Mouse (Mus musculus): Measurements from ENCODE around the gene Aldoart2. TPM values are rescaled to one million over a fixed set of nuclear protein-coding genes. Genes with fewer than 3 reads are reported as not detected.
A peak's percentile ranks its signal among the peaks of the same experiment; 100 is the strongest.
"Not testable (repeated sequence)": the region's sequence is repeated elsewhere in the genome, so short reads cannot be mapped to it uniquely, and the experiment has no call there.

Gene Aldoart2
- polyA plus RNA-seq (2015; fragmentation: Nextera tagmentation; extraction: Ambion mirVana), result not detected in 2 replicates

DNA sequence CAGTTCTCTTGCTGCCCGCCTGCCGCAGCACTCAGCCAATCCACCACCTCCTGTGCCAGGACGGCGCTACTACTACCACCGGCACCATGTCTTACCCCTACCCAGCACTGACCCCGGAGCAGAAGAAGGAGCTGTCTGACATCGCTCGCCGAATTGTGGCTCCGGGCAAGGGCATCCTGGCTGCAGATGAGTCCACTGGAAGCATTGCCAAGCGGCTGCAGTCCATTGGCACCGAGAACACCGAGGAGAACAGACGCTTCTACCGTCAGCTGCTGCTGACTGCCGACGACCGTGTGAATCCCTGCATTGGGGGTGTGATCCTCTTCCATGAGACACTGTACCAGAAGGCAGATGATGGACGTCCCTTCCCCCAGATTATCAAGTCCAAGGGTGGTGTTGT, at the start of gene Aldoart2:
Gene Aldoart2, plus strand, starts transcription at position 34 of the 400 bp plus-strand sequence.
- no peak for ATAC-seq
- 97% methylated on average over 19 of the region's 19 CpGs for WGBS
- no peaks in the 10 kb centered on the region for H3K36me3 ChIP-seq (ENCODE audit: poor library complexity, severe bottlenecking)
- no peaks in the 10 kb centered on the region for H3K9me3 ChIP-seq (replicated peaks)
- H3K27ac ChIP-seq, result no peak within 1 kb of the TSS
- H3K9ac ChIP-seq, result no peak within 1 kb of the TSS
- H3K4me1 ChIP-seq, result peaks cover 4% of the 10 kb centered on the region; the same call in 1 of the 2 replicates
- H3K4me3 ChIP-seq, result no peak within 1 kb of the TSS
- H3K4me2 ChIP-seq, result no peak within 1 kb of the TSS
- no peaks in the 10 kb centered on the region for H3K27me3 ChIP-seq

DNA sequence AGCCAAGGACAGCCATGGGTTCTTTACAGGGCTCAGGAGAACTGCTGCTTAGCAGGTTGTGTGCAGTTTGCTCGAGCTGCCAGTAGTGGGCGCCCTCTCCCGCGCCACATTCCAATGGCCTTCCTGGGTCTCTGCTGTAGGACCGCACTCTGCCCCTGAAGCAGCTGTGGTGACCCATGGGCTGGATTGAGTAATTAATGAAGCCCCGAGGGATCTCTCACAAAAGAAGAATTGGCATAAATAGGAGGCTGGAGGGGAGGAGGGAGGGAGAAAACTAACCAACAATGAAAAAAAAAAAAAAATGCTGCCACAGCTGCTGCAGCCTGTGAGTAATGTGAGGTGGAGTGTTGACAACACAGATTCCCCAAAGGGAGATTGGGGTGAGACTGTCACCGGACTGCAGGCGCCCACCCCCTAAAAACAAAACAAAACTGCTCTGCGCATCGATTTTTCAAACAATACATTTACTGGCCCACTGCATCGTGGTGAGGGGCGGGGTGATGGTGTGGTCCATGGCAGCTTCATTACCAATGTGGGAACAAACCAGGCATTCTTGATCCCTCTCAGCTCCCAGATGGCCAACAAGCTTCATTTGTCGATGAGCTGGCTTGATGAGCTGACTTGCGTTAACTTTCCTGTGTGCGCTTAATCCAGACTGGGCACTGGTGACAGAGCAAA, 46.8 kb upstream of the Aldoart2 start:
- no peaks in the 10 kb centered on the region for H3K9me3 ChIP-seq (replicated peaks)

DNA sequence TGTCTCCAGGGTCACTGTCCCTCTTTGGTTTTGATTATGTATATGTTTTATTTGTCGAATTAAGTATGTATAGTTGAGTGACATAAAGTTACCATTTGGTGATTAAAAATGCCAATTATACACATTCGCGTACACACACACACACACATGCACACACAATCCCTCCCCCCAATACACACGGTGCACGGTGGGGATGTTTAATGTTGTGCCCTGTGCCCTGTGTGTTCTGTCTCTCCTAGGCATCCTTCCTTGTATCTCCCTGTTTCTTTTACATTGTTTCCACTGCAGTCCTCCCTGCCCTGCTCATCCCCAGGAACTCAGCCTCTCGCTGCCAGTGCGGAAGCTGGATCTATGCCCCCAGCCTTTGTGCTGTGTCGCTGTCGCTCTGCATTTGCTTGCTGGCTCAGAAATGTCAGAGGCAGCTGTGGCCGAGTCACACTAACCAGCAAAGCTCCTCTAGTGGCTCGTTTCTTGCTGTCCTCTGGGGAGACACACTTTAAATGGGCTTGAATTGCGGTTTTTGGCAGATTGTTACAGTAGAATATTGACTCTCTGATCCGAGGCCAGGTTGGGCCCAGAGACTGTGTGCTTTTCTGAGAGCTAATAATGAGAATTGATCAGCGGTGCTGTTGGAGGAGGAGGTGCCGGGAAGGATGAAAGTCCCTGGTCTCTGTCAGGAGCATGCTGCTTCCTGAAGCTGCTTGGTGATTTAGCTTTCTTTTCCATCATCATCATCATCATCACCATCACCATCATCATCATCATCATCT, 37.9 kb upstream of the Aldoart2 start:
- Histone ChIP-seq H3K4me3 (no peak overlapping the region), H3K9me3 (replicated peaks) (no peaks in the 10 kb centered on the region), H3K4me2 (no peak overlapping the region), H3K36me3 (ENCODE audit: poor library complexity, severe bottlenecking) (no peaks in the 10 kb centered on the region), H3K27ac (no peak overlapping the region), H3K27me3 (peaks cover 25% of the 10 kb centered on the region), H3K9ac (no peak overlapping the region), H3K4me1 (no peaks in the 10 kb centered on the region)
- no peak for ATAC-seq
- 61% methylated on average over 15 of the region's 15 CpGs for WGBS

More for the DNA sequence above, 46.8 kb upstream of the Aldoart2 start:
- peaks cover 5% of the 10 kb centered on the region; the same call in 1 of the 2 replicates for H3K27me3 ChIP-seq
- no peak overlapping the region for H3K4me2 ChIP-seq
- WGBS, result 38% methylated on average over 15 of the region's 15 CpGs
- no peak overlapping the region for H3K27ac ChIP-seq
- H3K4me3 ChIP-seq, result no peak overlapping the region
- ATAC-seq, result peak; percentile 67; the same call in 1 of the 2 replicates
- no peaks in the 10 kb centered on the region for H3K36me3 ChIP-seq (ENCODE audit: poor library complexity, severe bottlenecking)
- no peaks in the 10 kb centered on the region for H3K4me1 ChIP-seq
- no peak overlapping the region for H3K9ac ChIP-seq

DNA sequence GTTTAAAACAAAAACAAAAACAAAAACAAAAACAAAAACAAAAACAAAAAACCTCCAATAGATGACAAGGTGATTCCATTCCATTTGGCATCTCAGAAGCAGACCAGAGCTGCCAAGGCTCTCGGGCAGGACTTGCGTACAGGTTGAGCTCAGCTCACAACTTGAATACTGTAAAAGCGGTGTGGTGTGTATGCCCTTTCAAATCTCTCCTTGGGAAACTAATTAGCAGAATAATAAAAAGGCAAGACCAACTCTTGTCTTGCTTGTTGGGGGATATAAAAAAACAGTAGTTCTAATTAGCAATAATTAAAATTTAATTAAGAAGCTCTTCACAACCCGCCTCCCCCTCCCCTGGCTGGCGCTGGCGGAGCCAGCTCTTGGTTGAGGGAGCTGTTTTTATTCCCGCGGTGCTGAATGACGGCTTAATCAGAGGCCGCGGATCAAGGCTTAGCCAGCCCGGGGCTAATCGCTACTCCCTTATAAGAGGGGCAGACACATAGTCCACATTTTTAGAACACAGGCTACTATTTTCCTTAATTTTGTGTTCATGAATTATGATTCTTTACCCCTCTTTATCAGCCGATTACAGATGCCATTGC, 28.4 kb upstream of the Aldoart2 start:
- Histone ChIP-seq H3K27me3 (peaks cover 68% of the 10 kb centered on the region), H3K4me2 (peak overlapping the region; percentile 45), H3K36me3 (ENCODE audit: poor library complexity, severe bottlenecking) (no peaks in the 10 kb centered on the region), H3K9ac (no peak overlapping the region), H3K4me3 (peak overlapping the region; percentile 16), H3K27ac (no peak overlapping the region), H3K9me3 (replicated peaks) (no peaks in the 10 kb centered on the region), H3K4me1 (peaks cover 34% of the 10 kb centered on the region)
- WGBS, result 2% methylated on average over 14 of the region's 14 CpGs
- peak; percentile 81 for ATAC-seq

DNA sequence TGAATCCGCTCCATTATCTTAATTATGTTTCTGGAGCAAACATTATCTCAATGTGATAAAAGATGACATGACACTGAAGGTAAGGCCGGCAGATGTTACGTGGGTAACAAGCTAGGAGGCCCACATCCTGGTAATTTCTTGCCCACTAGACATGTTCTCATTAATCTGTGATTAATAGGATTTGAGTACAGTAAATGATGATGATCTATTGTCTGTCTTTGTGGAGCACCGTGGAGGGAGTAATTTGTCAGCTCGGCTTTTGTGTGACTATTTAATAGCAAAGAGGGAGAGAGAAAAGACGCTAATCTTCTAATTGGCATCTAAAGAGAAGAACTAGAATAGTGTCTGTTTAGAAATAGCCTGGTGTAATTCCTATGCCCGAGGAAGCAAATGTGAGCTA, 27.3 kb upstream of the Aldoart2 start:
- peak; percentile 57; the same call in 1 of the 2 replicates for ATAC-seq
- WGBS, result 12% methylated on average over 7 of the region's 7 CpGs
- no peak overlapping the region for H3K4me2 ChIP-seq
- peaks cover 61% of the 10 kb centered on the region for H3K27me3 ChIP-seq
- H3K9me3 ChIP-seq (replicated peaks), result no peaks in the 10 kb centered on the region
- H3K4me3 ChIP-seq, result no peak overlapping the region
- no peaks in the 10 kb centered on the region for H3K36me3 ChIP-seq (ENCODE audit: poor library complexity, severe bottlenecking)
- no peak overlapping the region for H3K27ac ChIP-seq
- no peak overlapping the region for H3K9ac ChIP-seq
- peaks cover 34% of the 10 kb centered on the region for H3K4me1 ChIP-seq

DNA sequence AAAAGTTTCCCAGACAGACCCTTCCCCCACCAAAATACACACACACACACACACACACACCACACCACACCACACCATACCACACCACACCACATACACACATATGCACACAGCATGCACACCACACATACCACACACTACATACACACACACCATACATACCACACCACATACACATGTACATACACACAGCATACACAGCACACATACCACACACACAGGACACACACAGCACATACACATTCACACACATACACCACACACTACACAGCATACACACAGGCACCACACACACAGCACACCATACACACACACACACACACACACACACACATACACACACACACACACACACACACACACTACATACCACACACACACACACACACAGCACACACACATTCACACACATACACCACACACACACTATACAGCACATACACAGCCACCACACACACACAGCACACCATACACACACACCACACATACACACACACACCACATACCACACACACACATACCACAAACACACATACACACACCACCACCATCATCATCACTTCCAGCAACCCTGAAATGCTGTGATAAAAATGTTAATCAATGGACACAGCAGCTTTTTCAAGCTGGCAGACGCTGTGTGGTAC, 26.6 kb upstream of the Aldoart2 start:
- H3K9me3 ChIP-seq (replicated peaks), result no peaks in the 10 kb centered on the region
- peaks cover 54% of the 10 kb centered on the region for H3K27me3 ChIP-seq
- H3K36me3 ChIP-seq (ENCODE audit: poor library complexity, severe bottlenecking), result no peaks in the 10 kb centered on the region
- H3K9ac ChIP-seq, result no peak overlapping the region
- no peak overlapping the region for H3K4me3 ChIP-seq
- peaks cover 34% of the 10 kb centered on the region for H3K4me1 ChIP-seq
- WGBS, result 79% methylated on average over 1 of the region's 1 CpGs
- no peak overlapping the region for H3K27ac ChIP-seq
- peak; percentile 70 for ATAC-seq
- no peak overlapping the region for H3K4me2 ChIP-seq

DNA sequence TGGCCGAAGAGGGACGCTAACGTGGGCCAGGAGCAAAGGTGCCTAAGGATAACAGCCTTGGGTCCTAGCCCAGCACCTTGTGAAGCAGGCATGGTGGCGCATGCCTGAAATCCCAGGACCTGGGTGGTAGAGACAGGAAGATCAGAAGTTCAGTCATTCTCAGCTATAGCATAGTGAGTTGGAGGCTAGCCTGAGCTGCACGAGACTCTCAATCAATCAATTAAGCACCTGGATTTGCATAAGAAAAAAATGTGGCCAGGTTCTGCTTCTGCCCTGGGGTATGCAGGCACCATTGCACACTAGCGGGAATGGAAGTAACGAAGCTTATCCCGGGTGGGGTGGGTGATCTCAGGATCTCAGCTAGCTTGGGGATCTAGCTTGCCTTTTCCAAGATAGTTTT, 25.9 kb upstream of the Aldoart2 start:
- H3K36me3 ChIP-seq (ENCODE audit: poor library complexity, severe bottlenecking), result no peaks in the 10 kb centered on the region
- no peak overlapping the region for H3K9ac ChIP-seq
- H3K4me2 ChIP-seq, result no peak overlapping the region
- peaks cover 34% of the 10 kb centered on the region for H3K4me1 ChIP-seq
- ATAC-seq, result no peak
- no peak overlapping the region for H3K27ac ChIP-seq
- peaks cover 47% of the 10 kb centered on the region for H3K27me3 ChIP-seq
- no peak overlapping the region for H3K4me3 ChIP-seq
- WGBS, result 34% methylated on average over 8 of the region's 8 CpGs
- H3K9me3 ChIP-seq (replicated peaks), result 0 out of 2 replicates have a peak, but pooled peaks cover 2% of the 10 kb centered on the region

DNA sequence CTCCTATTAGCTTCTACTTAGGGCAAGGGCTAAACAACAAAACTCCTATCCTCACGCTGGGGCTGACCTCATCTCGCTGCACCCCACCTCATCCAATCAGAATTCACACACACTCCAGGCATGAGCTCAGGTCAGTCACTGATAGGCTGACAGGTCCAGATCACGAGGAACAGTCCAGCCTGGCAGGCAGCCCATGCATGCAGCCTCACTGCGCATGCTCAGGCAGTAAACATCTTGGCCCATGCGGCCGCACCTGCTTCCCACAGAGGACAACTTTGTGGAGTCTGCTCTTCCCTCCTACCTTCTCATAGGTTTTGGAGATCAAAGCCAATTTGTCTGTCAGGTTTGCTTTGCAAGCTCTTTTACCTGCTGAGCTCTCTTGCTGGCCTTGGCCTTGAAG, 10.1 kb upstream of the Aldoart2 start:
- H3K36me3 ChIP-seq (ENCODE audit: poor library complexity, severe bottlenecking); H3K4me2 ChIP-seq; H3K9ac ChIP-seq; H3K27me3 ChIP-seq; H3K4me3 ChIP-seq; H3K9me3 ChIP-seq (replicated peaks); ATAC-seq; H3K4me1 ChIP-seq; H3K27ac ChIP-seq: not testable (repeated sequence)
- WGBS, result 82% methylated on average over 6 of the region's 6 CpGs

DNA sequence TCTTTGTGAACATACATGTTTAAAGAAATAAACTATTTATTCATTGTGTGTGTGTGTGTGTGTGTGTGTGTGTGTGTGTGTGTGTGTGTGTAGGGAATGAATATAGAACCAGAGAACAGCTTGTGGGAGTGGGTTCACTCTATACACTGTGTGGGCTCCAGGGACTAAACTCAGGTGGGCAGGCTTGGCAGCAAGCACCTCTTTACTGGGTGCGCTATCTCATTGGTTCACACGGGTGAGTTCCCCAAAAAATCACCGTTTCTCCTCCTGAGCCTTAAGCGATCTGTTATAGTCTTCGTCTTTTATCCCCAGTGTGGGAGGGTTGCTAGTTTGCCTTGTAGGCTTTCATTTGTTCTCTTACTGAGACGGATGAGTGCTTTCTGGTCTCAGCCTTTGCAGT, 7.2 kb upstream of the Aldoart2 start:
- no peak overlapping the region for H3K4me3 ChIP-seq
- no peak overlapping the region for H3K27ac ChIP-seq
- H3K9ac ChIP-seq, result no peak overlapping the region
- WGBS, result 75% methylated on average over 6 of the region's 6 CpGs
- H3K27me3 ChIP-seq, result peaks cover 4% of the 10 kb centered on the region; the same call in 1 of the 2 replicates
- no peaks in the 10 kb centered on the region for H3K9me3 ChIP-seq (replicated peaks)
- H3K4me2 ChIP-seq, result no peak overlapping the region
- H3K4me1 ChIP-seq, result peaks cover 8% of the 10 kb centered on the region; the same call in 1 of the 2 replicates
- no peaks in the 10 kb centered on the region for H3K36me3 ChIP-seq (ENCODE audit: poor library complexity, severe bottlenecking)
- no peak for ATAC-seq

DNA sequence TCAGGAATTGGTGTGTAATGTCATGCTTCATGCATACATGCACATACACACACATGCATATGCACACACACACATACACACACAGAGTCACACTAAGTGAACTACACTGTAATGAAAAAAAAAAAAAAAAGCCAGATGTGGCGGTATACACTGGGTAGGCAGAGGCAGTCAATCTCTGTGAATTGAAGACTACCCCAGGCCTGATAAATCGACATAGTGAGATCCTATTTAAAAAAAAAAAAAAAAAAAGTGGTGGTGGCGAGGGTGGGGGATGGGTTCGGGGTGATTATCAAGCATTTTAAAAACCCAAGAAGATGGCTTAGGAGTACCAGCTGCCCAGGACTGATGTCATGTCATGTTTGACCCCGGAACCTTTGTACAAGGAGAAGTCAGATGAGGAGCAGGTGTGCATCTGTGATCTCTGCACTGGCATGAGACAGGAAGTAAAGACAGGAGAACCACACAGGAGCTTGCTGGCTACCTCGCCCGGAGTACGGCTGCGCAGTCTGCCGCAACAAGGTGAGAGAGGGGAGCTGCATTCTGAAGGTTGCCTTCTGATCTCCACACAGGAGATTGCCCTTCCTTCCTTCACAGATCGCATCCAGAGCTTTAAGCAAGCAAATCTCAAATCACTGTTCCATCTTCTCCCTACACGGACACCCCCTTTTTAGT, 5.7 kb upstream of the Aldoart2 start:
- Histone ChIP-seq H3K4me3 (no peak overlapping the region), H3K4me1 (peaks cover 8% of the 10 kb centered on the region; the same call in 1 of the 2 replicates), H3K27ac (no peak overlapping the region), H3K4me2 (no peak overlapping the region), H3K9me3 (replicated peaks) (no peaks in the 10 kb centered on the region), H3K36me3 (ENCODE audit: poor library complexity, severe bottlenecking) (no peaks in the 10 kb centered on the region), H3K27me3 (peaks cover 4% of the 10 kb centered on the region; the same call in 1 of the 2 replicates), H3K9ac (no peak overlapping the region)
- 88% methylated on average over 12 of the region's 12 CpGs for WGBS
- ATAC-seq, result no peak

DNA sequence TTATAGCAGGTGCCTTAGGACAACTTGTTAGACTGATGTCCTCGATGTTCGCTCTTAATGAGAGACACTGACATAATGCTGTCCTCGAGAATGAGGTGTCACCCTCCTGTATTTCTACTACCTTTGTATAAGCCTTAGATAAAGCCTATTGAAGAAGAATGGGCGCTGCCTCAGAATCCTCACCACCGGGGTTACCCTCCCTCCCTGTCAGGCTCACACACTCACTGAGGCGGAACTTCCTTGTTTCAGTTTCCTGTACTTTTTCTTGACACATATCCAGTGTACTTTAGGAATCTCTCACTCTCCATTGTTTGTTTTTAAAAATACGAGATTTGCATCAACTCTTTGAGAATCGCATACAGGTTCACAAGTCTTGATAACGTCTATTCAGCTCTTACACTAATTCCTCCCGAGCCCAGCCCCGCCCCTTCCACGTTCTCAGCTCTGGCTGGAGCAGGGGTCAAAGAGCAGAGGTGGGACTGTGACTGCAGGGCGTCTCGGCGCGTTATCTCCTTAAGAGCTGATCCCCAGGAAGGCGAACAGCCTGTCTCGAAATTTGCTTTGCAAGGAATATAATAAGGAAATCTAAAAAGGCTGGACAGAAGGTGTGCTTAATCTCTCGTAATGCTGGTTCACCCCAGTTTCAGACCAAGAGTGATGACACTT, 4.9 kb upstream of the Aldoart2 start:
- no peak overlapping the region for H3K9ac ChIP-seq

More for the DNA sequence above, 4.9 kb upstream of the Aldoart2 start:
- Histone ChIP-seq H3K9me3 (replicated peaks) (no peaks in the 10 kb centered on the region), H3K4me1 (peaks cover 8% of the 10 kb centered on the region; the same call in 1 of the 2 replicates), H3K27ac (no peak overlapping the region), H3K4me3 (peak overlapping the region; percentile 12), H3K27me3 (peaks cover 4% of the 10 kb centered on the region; the same call in 1 of the 2 replicates), H3K4me2 (peak overlapping the region; percentile 50), H3K36me3 (ENCODE audit: poor library complexity, severe bottlenecking) (no peaks in the 10 kb centered on the region)
- WGBS, result 8% methylated on average over 19 of the region's 19 CpGs
- ATAC-seq, result no peak

Measured in forebrain, embryonic 13.5 days (tissue).